23 mouse cellular contexts compared by ENCODE assay signal in genomic region chr13:28575202-28575851, GRCm38 (mm10).
A peak's percentile ranks its signal among the peaks of the same experiment; 100 is the strongest.
DNase-seq lines count a peak whose midpoint lies in the region; ATAC-seq and TF ChIP-seq lines count a peak whose summit lies in the region.
"Had no signal": no experiment of that assay in that cellular context is flagged by ENCODE, and none has a peak within 500 bp of the region (broad histone marks: within the 10 kb centered on the region; RNA-seq: fewer than 3 reads in every experiment).

No protein-coding gene starts in this region.

- H3K4me3 ChIP-seq in neural tube, embryonic 15.5 days (replicated peaks) = no peak overlapping the region
- no peak overlapping the region for H3K4me3 ChIP-seq in embryonic facial prominence, embryonic 13.5 days
- H3K4me3 ChIP-seq in limb, embryonic 14.5 days (replicated peaks; ENCODE audit: low read length) = no peak overlapping the region
- H3K4me3 ChIP-seq: erythroblast, embryonic 14.5 days; forebrain, embryonic 15.5 days; gastrocnemius, adult 2 months; liver, embryonic 15.5 days; midbrain, embryonic 13.5 days; stomach, embryonic 15.5 days had no signal

- ATAC-seq in neural tube, embryonic 15.5 days (ENCODE audit: low FRiP score) = no peak
- 0 out of 2 replicates have a peak, but pooled peaks have one; percentile 43 for ATAC-seq in embryonic facial prominence, embryonic 13.5 days (ENCODE audit: insufficient number of reproducible peaks, insufficient read depth, low FRiP score, low TSS enrichment, low read depth)
- peak; percentile 47; the same call in 1 of the 2 replicates for ATAC-seq in limb, embryonic 14.5 days (ENCODE audit: low FRiP score, low read depth)
- ATAC-seq: forebrain, embryonic 15.5 days; hindbrain, embryonic 16.5 days; midbrain, embryonic 13.5 days had no signal

- H3K9ac ChIP-seq in neural tube, embryonic 15.5 days (replicated peaks) = no peak overlapping the region
- no peak overlapping the region for H3K9ac ChIP-seq in embryonic facial prominence, embryonic 13.5 days
- H3K9ac ChIP-seq in limb, embryonic 14.5 days (ENCODE audit: low read depth, low read length, severe bottlenecking) = no peak overlapping the region
- H3K9ac ChIP-seq: forebrain, embryonic 15.5 days; liver, embryonic 15.5 days; midbrain, embryonic 13.5 days; stomach, embryonic 15.5 days had no signal

- no peaks in the 10 kb centered on the region for H3K36me3 ChIP-seq in neural tube, embryonic 15.5 days
- H3K36me3 ChIP-seq in embryonic facial prominence, embryonic 13.5 days = no peaks in the 10 kb centered on the region
- no peaks in the 10 kb centered on the region for H3K36me3 ChIP-seq in limb, embryonic 14.5 days (ENCODE audit: control insufficient read depth, insufficient read depth, low read length)
- H3K36me3 ChIP-seq: forebrain, embryonic 15.5 days; liver, embryonic 15.5 days; midbrain, embryonic 13.5 days; stomach, embryonic 15.5 days had no signal

- H3K4me2 ChIP-seq in neural tube, embryonic 15.5 days = no peak overlapping the region
- H3K4me2 ChIP-seq in embryonic facial prominence, embryonic 13.5 days = peak overlapping the region; percentile 14
- H3K4me2 ChIP-seq in limb, embryonic 14.5 days (replicated peaks; ENCODE audit: low read depth, low read length, severe bottlenecking) = no peak overlapping the region
- H3K4me2 ChIP-seq: forebrain, embryonic 15.5 days; liver, embryonic 15.5 days; midbrain, embryonic 13.5 days; stomach, embryonic 15.5 days had no signal

- WGBS in neural tube, embryonic 15.5 days = 63% methylated on average over 9 of the region's 9 CpGs
- WGBS in embryonic facial prominence, embryonic 13.5 days = 15% methylated on average over 9 of the region's 9 CpGs
- WGBS in limb, embryonic 14.5 days = 15% methylated on average over 9 of the region's 9 CpGs

- TF ChIP-seq POLR2A in limb, embryonic 14.5 days (IDR thresholded peaks at IDR 0.05; ENCODE audit: borderline replicate concordance, extremely low read depth, insufficient read depth, insufficient read length) = no peak

- DNase-seq in neural tube, embryonic 10.5 days (ENCODE audit: extremely low spot score, low spot score) = peak; percentile 25
- DNase-seq in limb, embryonic 14.5 days (ENCODE audit: low spot score) = peak; percentile 34
- no peak for DNase-seq in layer of hippocampus, postnatal 25 days (ENCODE audit: extremely low spot score in 1 of 2, low spot score in 1 of 2)
- DNase-seq in right cerebral cortex, postnatal 14 days = no peak
- no peak for DNase-seq in layer of hippocampus, adult 11-12 months (ENCODE audit: low spot score)
- DNase-seq: adrenal gland, postnatal 25 days; cerebellum, adult 18-20 months; cerebellum, postnatal 36 days; gastrocnemius, adult 2 months; heart, adult 11 months; heart, postnatal 36 days; kidney, adult 11 months; kidney, postnatal 14 days; lung, postnatal 36 days; spleen, adult 18-20 months had no signal

- no peaks in the 10 kb centered on the region for H3K9me3 ChIP-seq in neural tube, embryonic 15.5 days (replicated peaks)
- no peaks in the 10 kb centered on the region for H3K9me3 ChIP-seq in embryonic facial prominence, embryonic 13.5 days
- H3K9me3 ChIP-seq in limb, embryonic 14.5 days (ENCODE audit: control insufficient read depth, low read length) = no peaks in the 10 kb centered on the region
- H3K9me3 ChIP-seq: forebrain, embryonic 15.5 days; liver, embryonic 15.5 days; midbrain, embryonic 13.5 days; stomach, embryonic 15.5 days had no signal

- H3K4me1 ChIP-seq in neural tube, embryonic 15.5 days = no peaks in the 10 kb centered on the region
- H3K4me1 ChIP-seq in embryonic facial prominence, embryonic 13.5 days = peaks cover 33% of the 10 kb centered on the region
- peaks cover 19% of the 10 kb centered on the region for H3K4me1 ChIP-seq in limb, embryonic 14.5 days (ENCODE audit: control insufficient read depth, insufficient read depth, low read length)
- H3K4me1 ChIP-seq: forebrain, embryonic 15.5 days; midbrain, embryonic 13.5 days; stomach, embryonic 15.5 days had no signal

- H3K27me3 ChIP-seq in neural tube, embryonic 15.5 days (replicated peaks) = no peaks in the 10 kb centered on the region
- no peaks in the 10 kb centered on the region for H3K27me3 ChIP-seq in embryonic facial prominence, embryonic 13.5 days
- no peaks in the 10 kb centered on the region for H3K27me3 ChIP-seq in limb, embryonic 14.5 days (ENCODE audit: control insufficient read depth, insufficient read depth, low read length)
- H3K27me3 ChIP-seq: forebrain, embryonic 15.5 days; liver, embryonic 15.5 days; midbrain, embryonic 13.5 days; stomach, embryonic 15.5 days had no signal

- no peak overlapping the region for H3K27ac ChIP-seq in neural tube, embryonic 15.5 days (replicated peaks)
- H3K27ac ChIP-seq in embryonic facial prominence, embryonic 13.5 days = peak overlapping the region; percentile 85
- peak overlapping the region; percentile 53 for H3K27ac ChIP-seq in limb, embryonic 14.5 days (replicated peaks; ENCODE audit: low read depth, low read length)
- H3K27ac ChIP-seq: forebrain, embryonic 15.5 days; gastrocnemius, adult 2 months; liver, embryonic 15.5 days; midbrain, embryonic 13.5 days; stomach, embryonic 15.5 days had no signal

Comparison
In these comparisons a context has a peak if more than half of its experiments do, and no peak if none do; other contexts are left out.
1. DNase-seq: peak in neural tube, embryonic 10.5 days (single experiment) and limb, embryonic 14.5 days (single experiment); none in layer of hippocampus, postnatal 25 days (0 of 2), right cerebral cortex, postnatal 14 days (single experiment) and layer of hippocampus, adult 11-12 months (single experiment).